Mouse (Mus musculus): ENCODE results near the gene Dusp13. TPM values are rescaled to one million over a fixed set of nuclear protein-coding genes. Genes with fewer than 3 reads are reported as not detected.

Gene Dusp13
- total RNA-seq, 2 experiments from 2014 or later = 0.62 to 0.68 TPM

DNA sequence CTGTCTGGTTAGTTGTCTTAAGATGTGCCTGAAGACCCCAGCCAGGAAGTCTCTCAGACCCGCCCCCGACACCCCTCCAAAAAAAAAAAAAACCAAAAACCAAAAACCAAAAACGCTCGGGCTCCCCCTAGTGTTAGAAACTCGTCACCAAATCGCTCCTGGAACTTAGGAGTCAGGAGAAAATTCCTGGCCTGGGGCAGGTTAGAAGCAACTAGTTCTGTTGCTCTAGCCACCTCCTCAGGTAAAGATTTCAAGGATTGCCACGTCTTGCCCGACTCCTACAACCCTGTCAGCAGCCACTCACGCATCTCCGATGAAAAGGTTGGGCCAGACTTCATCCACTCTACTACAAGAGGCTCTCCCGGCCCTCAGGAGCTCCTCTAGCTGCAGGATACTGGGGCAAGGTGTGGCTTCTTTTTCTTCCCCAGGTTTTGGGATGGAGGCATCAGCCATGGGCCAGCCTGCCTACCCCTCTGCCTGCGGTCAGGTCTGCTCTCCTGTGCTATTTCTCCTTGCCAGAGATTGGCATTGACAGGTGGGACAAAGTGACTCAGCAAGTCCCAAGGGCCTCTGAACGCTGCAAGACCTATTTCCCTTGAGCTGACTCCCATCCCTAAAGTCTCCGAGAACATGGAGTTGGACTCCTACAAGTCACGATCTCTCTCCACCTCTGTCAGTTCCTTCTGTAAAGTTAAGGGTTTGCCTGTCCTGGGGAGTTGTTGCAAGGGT, 2.7 kb downstream of the Dusp13 start:
- peak in 1 of 2 experiments; percentile 62 for DNase-seq (ENCODE audit: low spot score in 2 of 2)

DNA sequence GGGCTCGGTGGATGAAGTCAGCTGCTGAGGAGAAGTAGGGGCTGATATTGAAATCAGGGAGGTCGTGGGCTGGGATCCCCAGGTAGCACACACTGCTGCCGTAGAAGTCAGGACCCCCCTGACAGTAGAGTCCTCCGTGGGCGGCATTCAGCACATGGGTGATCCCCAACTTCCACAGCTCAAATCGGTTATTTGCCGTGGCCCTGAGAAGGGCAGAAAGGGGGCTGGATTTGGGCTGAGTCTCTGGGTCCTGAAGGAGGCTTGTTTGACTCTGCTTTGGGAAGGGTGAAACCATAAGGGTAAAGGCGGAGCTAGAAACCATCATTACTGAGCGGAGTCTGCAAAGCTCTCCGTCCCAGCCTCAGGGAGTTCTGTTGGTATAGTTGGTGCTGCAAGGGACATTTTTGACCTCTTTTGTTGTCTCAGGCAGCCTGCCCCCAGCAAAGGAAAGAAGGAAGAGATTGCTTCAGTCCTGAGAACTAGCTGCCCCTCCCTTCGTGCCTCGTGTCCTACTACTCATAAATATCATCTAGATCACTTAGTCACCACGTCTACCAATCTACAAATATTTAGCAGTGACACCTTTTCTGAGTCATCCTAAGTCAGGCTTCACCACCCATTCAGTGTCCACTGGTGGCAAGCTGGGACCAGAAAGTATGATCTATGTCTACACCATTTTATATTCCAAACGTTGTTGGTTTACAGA, 3.4 kb downstream of the Dusp13 start:
- no peak for DNase-seq (ENCODE audit: low spot score in 2 of 2)

DNA sequence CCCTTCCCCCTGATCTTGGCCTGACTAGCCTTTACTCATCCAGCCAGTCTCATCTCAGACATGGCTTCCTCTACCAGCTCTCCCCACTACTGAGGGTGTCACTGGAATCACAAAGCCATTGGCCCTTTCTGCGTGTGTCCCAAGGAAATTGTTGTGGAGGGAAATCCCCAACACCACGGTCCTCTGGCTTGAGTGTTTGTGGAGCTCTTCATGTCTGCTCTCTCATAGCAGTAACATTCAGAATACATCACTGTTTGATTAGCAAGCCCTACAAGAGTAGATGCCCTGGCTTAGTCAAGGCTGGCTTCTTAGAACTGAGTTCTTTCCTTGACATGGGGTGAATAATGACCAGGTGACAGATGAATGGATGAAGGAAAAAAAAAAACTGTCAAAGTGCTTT, 4.1 kb downstream of the Dusp13 start:
- no peak for DNase-seq (ENCODE audit: low spot score in 2 of 2)

DNA sequence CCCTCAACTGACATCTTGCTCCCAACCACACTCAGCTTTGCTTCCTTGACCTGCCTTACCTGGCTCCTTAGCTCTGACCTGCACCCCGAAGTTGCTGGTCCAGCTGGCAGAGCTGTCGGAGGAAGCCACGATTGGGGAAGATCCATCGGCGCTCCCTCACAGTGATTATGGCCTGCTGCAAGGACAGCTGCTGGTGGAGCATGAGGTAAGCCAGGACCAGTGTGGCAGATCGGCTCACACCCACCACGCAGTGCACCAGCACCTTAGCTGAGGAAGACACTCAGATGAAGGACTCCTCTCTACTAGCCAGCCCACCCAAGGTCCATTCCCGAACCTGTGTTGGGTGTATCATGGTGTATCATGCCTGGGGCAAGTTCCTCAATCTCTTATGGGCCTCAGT, 4.7 kb downstream of the Dusp13 start:
- DNase-seq (ENCODE audit: low spot score in 2 of 2) = no peak

DNA sequence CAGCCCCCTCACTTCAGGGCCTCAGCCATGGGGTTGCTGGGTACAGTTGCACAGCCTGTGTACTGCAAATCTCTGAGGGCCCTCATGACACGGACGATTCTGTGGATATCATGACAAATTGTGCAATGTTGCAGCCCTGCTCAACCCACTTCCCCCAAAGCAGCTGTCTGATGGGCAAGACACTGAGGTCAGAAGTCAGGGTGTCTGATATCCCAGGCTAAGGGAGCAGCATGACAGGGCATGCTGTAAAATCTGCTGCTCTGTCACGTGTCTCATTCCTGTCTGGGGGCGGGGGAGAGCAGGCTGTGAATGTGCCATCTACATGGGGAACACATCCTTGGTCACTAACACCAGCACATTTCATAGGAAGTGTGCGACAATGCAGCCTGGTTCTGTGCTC, 5.8 kb downstream of the Dusp13 start:
- DNase-seq (ENCODE audit: low spot score in 2 of 2) = no peak

GRCm38 (mm10) chr14:21744169-21744568, 6.8 kb downstream of the Dusp13 start:
- DNase-seq (ENCODE audit: low spot score in 2 of 2) = no peak

- DNase-seq (ENCODE audit: low spot score in 2 of 2) = no peak
Measured at GRCm38 (mm10) chr14:21742441-21742840, 8.5 kb downstream of the Dusp13 start.

- peak; percentile 72 to 90 for DNase-seq (ENCODE audit: low spot score in 2 of 2)
Measured at GRCm38 (mm10) chr14:21741786-21742185, 9.2 kb downstream of the Dusp13 start.

GRCm38 (mm10) chr14:21741314-21741713, 9.7 kb downstream of the Dusp13 start:
- no peak for DNase-seq (ENCODE audit: low spot score in 2 of 2)

- no peak for DNase-seq (ENCODE audit: low spot score in 2 of 2)
Measured at GRCm38 (mm10) chr14:21740345-21740744, 10.6 kb downstream of the Dusp13 start.

- peak in 1 of 2 experiments; percentile 30 for DNase-seq (ENCODE audit: low spot score in 2 of 2)
Measured at GRCm38 (mm10) chr14:21733131-21733905, 17.7 kb downstream of the Dusp13 start.

DNA sequence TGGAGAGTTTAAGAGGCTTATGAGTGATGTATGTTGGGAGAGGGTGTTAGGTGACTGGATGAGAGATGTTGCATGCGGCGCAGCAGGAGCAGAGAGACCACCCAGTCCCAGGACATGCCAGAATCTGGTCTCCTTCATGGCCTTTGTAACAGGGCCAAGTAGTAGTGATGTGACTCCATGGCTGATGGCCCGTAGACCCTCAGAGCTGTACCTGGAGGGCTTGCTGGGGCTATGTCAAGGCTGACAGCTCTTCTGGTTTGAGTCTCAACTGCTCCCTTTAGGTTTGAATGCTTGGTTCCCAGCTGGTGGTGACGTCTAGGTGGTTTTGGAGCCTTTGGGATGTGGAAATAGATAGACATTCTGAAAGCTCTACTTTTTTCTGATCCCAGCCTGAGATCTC, 21.0 kb downstream of the Dusp13 start:
- no peak for DNase-seq (ENCODE audit: low spot score in 2 of 2)

GRCm38 (mm10) chr14:21729031-21729732, 21.8 kb downstream of the Dusp13 start:
- peak; percentile 47 to 81 for DNase-seq (ENCODE audit: low spot score in 2 of 2)

GRCm38 (mm10) chr14:21722021-21722698, 28.8 kb downstream of the Dusp13 start:
- DNase-seq (ENCODE audit: low spot score in 2 of 2) = no peak

DNA sequence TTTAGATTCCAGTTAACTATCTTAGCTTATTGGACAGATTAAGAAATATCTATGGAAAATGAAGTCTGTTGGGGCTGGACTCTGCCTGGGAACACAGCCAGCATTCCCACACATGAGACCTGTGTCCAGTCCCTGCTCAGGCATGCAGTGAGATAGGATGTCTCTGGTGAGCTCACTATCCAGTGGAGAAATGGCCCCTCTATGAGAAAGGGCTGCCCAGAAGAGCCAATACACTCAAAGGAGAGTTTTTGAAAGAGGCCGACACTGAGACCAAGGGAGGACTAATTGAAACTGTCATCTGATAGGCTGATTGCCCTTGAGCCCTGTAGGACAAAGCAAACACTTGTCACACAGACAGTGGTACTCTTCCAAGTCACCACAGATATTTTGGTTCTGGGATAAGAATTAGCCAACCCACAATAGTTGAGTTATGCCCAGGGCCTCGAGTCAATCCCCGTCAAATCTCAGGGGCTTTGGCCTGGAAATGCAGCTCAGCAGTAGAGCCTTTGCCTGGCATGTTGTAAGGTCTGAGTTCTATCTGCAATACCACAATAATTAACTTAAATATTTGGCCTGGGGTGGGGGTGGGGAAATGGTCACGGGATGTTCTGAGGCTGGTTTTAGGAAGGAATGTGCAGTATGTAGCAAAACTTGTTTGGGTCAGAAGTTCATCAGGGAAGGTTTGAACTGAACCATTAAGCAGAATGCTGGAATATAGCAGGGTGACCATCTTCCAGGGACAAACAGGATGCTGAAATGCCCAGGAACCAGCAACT, 30.4 kb downstream of the Dusp13 start:
- no peak for DNase-seq (ENCODE audit: low spot score in 2 of 2)

DNA sequence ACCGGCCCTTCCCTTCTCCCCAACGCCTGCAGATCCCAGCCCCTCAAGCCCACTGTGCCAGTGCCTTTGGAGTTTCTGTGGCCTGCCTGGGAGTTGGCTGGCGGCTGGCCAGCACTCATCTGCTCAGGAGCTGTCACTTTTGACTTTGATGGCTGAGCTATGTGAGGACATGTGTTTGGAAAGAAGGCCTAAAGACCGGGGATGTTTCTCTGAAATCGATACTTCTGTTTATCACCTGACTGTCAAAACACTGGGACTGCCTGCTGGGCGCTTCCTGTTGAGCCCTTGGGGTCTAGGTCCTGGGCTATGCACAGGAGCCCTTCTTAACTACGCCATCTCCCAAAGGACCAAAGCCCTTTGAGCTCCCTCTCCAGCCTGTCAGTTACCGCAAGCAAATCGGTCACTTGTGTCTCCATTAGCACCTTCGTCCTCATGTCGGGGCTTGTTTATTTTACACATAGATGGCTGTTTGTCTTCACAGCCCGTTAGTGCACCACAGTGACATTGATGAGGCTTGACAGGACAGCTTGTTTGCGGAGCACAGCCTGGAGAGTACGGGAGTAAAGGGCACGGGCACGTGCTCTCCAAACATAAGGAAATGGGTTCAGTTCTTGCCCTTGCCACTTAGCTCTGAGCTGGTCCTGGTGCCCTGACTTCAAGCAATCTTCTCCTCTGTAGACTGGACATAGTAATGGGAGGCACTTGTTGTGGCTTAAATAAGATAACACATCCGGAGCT, 31.2 kb downstream of the Dusp13 start:
- DNase-seq (ENCODE audit: low spot score in 2 of 2) = no peak

DNA sequence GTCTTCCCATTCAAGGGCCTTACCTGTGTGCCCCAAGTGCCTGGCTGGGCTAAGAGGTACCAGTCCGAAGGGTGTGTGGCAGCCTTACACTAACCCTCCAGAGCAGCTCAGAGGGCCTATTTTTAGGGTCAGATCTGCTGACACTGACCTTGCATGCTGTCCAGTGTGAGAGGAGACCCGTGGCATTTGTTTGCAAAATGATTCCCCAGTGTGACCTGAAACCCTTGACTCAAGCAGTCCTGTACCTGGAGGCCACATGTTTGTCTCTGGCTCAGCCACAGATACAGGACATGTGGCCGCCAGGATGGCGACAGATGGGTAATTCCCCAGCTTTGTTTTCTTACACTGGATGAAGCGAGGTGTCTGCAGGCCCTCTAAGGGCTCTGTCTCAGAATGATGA, 36.5 kb downstream of the Dusp13 start, which contains the start of gene Dupd1:
Gene Dupd1, minus strand, starts transcription at position 91 of the 400 bp plus-strand sequence.
- no peak for DNase-seq (ENCODE audit: low spot score in 2 of 2)

- DNase-seq (ENCODE audit: low spot score in 2 of 2) = no peak
Measured at GRCm38 (mm10) chr14:21711231-21711630, 39.8 kb downstream of the Dusp13 start.

DNA sequence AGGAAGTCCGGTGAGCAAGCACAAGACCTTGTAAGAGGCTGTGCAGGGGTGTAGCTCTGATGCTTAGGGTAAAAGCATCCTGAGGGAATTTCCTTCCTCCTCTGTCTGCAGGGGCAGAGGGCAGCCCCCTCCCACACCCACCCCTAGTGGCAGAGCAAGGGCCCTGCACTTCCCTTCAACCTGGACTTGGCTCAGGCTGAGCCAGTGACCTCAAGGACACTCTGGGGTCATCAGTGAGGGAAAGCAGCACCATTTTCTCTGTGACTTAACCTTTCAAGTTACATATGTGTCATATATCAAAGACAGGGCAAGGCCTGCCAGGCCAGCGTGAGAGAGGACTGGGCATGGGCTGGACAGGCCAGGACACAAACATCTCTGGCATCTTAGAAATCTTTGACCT, 41.4 kb downstream of the Dusp13 start:
- no peak for DNase-seq (ENCODE audit: low spot score in 2 of 2)
